ENCODE assay signal across 8 mouse cellular contexts in genomic region chr14:99046031-99046781, GRCm38 (mm10). TPM values are rescaled to one million over a fixed set of nuclear protein-coding genes. Genes with fewer than 3 reads are reported as not detected.
DNase-seq lines count a peak whose midpoint lies in the region; ATAC-seq and TF ChIP-seq lines count a peak whose summit lies in the region.

TSS of gene Mzt1 (minus strand) at chr14:99046134.
TSS of gene Bora (plus strand) at chr14:99046222.

- peak; percentile 94 for DNase-seq in ES-CJ7 (ENCODE audit: low read depth, low spot score)
- peak; percentile 92 for DNase-seq in cerebellum, adult 11 months
- peak; percentile 83 for DNase-seq in heart, postnatal 25 days (ENCODE audit: low spot score)
- peak; percentile 85 to 92 for DNase-seq in layer of hippocampus, adult 18-20 months (ENCODE audit: low spot score in 2 of 2)
- peak; percentile 87 for DNase-seq in lung, adult 2 months
- DNase-seq in thymus, adult 18-20 months: peak; percentile 89 to 91

- ATAC-seq in forebrain, embryonic 15.5 days (replicated peaks): peak; percentile 97
- peak; percentile 91 for ATAC-seq in neutrophil, adult 5-6 weeks (ENCODE audit: extremely low read depth, insufficient number of reproducible peaks, low FRiP score, poor library complexity, severe bottlenecking)

- peak within 1 kb of the TSS; percentile 82 for H3K4me2 ChIP-seq in forebrain, embryonic 15.5 days (replicated peaks)

- TF ChIP-seq CTCF in lung, adult 2 months (IDR thresholded peaks at IDR 0.05; ENCODE audit: insufficient read depth, low read length): no peak

- 0 out of 2 replicates have a peak, but pooled peaks have one; percentile 33 for TF ChIP-seq POLR2A in lung, adult 2 months (IDR thresholded peaks at IDR 0.05; ENCODE audit: borderline replicate concordance, extremely low read depth, low read depth, low read length)

- H3K9ac ChIP-seq in forebrain, embryonic 15.5 days (replicated peaks): peak within 1 kb of the TSS; percentile 94

- intact Hi-C loops in heart, postnatal 25 days (cut with DNase I): loop anchor here (2.0 kb wide), 1 partner anchor 53 kb away; the partner anchor contains the start of genes Dis3 and Pibf1

- peak within 1 kb of the TSS; percentile 98 for H3K4me3 ChIP-seq in forebrain, embryonic 15.5 days
- H3K4me3 ChIP-seq in lung, adult 2 months (replicated peaks; ENCODE audit: extremely low read depth, low read depth, low read length): peak within 1 kb of the TSS; percentile 81

- H3K27ac ChIP-seq in forebrain, embryonic 15.5 days (replicated peaks): peak within 1 kb of the TSS; percentile 87

- H3K4me1 ChIP-seq in forebrain, embryonic 15.5 days: peaks cover 34% of the 10 kb centered on the region
- peaks cover 3% of the 10 kb centered on the region; the same call in 1 of the 2 replicates for H3K4me1 ChIP-seq in lung, adult 2 months (ENCODE audit: control insufficient read depth, insufficient read depth, low read length)

- H3K36me3 ChIP-seq in forebrain, embryonic 15.5 days: no peaks in the 10 kb centered on the region

- H3K27me3 ChIP-seq in forebrain, embryonic 15.5 days: no peaks in the 10 kb centered on the region

- under 1% methylated on average over 81 of the region's 81 CpGs for WGBS in forebrain, embryonic 15.5 days
- under 1% methylated on average over 81 of the region's 81 CpGs for WGBS in lung, adult 2 months

- no peaks in the 10 kb centered on the region for H3K9me3 ChIP-seq in forebrain, embryonic 15.5 days

RNA-seq across cellular contexts. Expression of gene Mzt1, which starts in this region (rescaled TPM):
- polyA plus RNA-seq in forebrain, embryonic 15.5 days (2015; fragmentation: Nextera tagmentation; extraction: Ambion mirVana): 125 and 128 TPM in 2 replicates
- 10 to 100 TPM; 33.0 to 33.6 TPM for total RNA-seq in heart, postnatal 25 days (2021)
- total RNA-seq in layer of hippocampus, adult 18-20 months (2021): 10 to 100 TPM; 66.3 to 67.4 TPM
- polyA plus RNA-seq in lung, adult 2 months (2012; rRNA removed): 5.4 and 12.3 TPM in 2 replicates
- 25.6 and 26.5 TPM in 2 replicates for total RNA-seq in neutrophil, adult 5-6 weeks (2017)

RNA-seq across cellular contexts. Expression of gene Bora, which starts in this region (rescaled TPM):
- 26.1 and 27.9 TPM in 2 replicates for polyA plus RNA-seq in forebrain, embryonic 15.5 days (2015; fragmentation: Nextera tagmentation; extraction: Ambion mirVana)
- total RNA-seq in heart, postnatal 25 days (2021): 1 to 10 TPM in 1 of 2 experiments, under 1 TPM in 1; 0.83 to 1.1 TPM
- total RNA-seq in layer of hippocampus, adult 18-20 months (2021): 1 to 10 TPM; 1.5 to 1.6 TPM
- 0.49 and 1.3 TPM in 2 replicates for polyA plus RNA-seq in lung, adult 2 months (2012; rRNA removed)
- 13.6 and 14.0 TPM in 2 replicates for total RNA-seq in neutrophil, adult 5-6 weeks (2017)

Comparison
In these comparisons a context has a peak if more than half of its experiments do, and no peak if none do; other contexts are left out.
1. Peak in every context shown above with its lines: DNase-seq, ATAC-seq, H3K4me3 ChIP-seq and H3K27ac ChIP-seq.
2. RNA of gene Bora (polyA plus RNA-seq): 26.1 to 27.9 TPM in forebrain, embryonic 15.5 days; 0.49 to 1.3 TPM in lung, adult 2 months; every median in the first group is over 10 times any median in the second.